Mouse (Mus musculus): ENCODE results near the gene Gpr179.

Gpr179 gene

DNA sequence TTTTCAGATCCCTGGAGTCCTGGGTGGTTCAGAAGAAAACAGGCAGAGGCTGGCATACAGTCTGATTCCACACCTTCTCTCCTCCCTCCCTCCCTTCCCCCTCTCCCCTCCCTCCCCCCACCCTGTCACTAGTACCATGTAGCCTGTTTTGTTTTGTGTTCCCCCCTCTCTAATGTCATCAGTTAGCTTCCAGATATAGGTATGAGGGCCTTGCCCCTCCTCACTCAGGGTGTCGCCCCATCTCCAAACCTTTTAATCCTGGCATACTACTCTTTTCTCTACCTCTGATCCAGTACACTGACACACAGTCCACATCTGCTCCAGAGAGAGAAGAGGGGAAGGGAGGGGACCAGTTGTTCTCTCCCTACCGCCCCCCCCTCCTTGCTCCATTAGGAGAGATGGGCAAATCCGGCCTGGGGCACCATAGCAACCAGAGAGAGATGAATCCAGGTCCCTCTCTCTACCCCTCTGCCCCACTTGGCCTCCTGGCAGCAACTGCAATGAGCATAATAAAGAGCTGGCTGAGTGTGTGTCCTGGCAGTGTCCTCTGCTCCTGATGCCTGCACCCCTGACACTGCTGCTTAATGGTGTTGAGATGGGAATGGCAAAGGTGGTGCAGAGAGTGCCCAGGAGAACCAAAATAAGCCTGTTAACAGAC lies at the start of gene Gpr179:
Gene Gpr179 (minus strand): TSS at position 51 of the 658 bp plus-strand sequence.
- DNase-seq (ENCODE audit: low spot score in 2 of 2) = no peak

GRCm38 (mm10) chr11:97401082-97401481 lies 49.2 kb upstream of the Gpr179 start:
- DNase-seq (ENCODE audit: low spot score in 2 of 2) = no peak

GRCm38 (mm10) chr11:97399958-97400710 lies 48.3 kb upstream of the Gpr179 start:
- DNase-seq (ENCODE audit: low spot score in 2 of 2) = peak; percentile 80

DNA sequence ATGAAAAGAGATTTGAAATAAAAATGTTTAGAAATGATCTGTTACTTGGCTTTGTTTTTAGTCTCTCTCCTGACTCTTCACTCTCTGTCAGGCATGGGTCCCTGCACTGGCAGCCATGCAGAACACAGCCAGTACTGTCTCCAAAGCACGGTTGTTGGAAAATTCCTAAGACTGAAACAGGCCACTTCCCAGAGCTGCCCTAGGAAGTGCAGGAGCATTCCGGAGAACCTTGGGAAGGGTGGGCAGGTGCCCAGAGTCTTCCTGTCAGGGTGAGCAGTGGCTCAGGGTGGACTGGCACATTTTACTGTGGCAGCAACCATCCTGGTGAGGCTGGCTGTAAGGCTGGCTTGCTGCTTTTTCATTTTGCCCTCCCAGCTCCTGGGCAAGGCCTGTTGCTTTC lies 46.6 kb upstream of the Gpr179 start:
- no peak for DNase-seq (ENCODE audit: low spot score in 2 of 2)

- DNase-seq (ENCODE audit: low spot score in 2 of 2) = no peak
Observed at GRCm38 (mm10) chr11:97394146-97394545, 42.3 kb upstream of the Gpr179 start.

GRCm38 (mm10) chr11:97393658-97394057 lies 41.8 kb upstream of the Gpr179 start:
- DNase-seq (ENCODE audit: low spot score in 2 of 2) = no peak

DNA sequence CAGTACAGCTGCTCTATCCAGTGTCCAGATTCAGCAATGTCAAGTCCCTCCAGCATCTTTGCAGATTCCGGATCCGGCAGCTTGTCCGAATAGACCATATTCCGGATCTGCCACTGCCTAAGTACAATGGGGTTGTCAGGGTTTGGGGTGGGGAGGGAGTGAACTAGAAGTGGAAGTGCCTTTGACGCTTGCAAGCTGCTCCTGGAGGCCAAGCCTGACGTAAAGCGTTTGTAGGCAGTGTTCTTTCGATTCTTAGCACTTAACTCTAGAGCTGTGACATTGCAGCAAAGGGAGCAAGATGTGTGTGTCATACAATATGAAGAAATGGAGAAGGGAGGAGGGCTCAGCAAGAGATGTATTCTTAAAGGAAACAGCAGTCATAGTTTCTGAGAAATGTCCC lies 37.2 kb upstream of the Gpr179 start:
- DNase-seq (ENCODE audit: low spot score in 2 of 2) = no peak

- no peak for DNase-seq (ENCODE audit: low spot score in 2 of 2)
Observed at GRCm38 (mm10) chr11:97387811-97388210, 35.9 kb upstream of the Gpr179 start.

GRCm38 (mm10) chr11:97383764-97384163 lies 31.9 kb upstream of the Gpr179 start:
- no peak for DNase-seq (ENCODE audit: low spot score in 2 of 2)

DNA sequence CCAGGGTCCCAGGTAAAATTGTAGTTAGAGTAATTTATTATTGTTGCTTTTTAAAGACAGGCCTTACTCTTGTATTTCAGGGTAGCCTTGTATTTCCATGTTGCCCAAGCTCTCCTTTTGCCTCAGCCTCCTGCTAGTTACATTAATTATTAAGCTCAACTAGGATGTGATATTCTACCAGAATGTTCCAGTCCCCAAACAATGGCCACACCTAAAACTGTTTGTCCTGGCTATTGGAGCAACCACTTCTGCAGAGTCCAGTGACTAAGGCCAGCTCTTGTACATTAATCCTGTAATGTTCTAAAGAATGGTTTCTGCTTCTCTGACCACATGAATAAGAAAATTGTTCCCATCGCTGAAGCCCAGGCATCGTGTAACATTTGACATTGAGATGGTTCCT lies 31.1 kb upstream of the Gpr179 start:
- DNase-seq (ENCODE audit: low spot score in 2 of 2) = no peak

DNA sequence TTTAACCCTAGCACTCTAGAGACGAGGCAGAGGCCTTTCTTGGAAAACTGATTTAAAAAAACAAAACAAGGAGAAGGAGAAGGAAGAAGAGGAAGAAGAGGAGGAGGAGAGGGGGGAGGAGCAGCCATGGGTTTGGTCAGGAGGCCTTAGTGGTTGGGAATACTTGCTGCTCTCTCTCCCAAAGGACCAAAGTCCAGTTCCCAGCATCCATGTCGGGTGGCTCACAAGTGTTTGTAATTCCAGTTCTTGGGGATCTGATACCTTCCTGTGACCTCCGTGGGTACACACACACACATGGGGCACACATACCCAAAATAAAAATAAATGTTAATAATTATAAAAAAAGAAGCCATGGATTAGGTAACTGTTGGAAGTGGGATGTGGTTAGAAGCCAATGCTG lies 28.2 kb upstream of the Gpr179 start:
- DNase-seq (ENCODE audit: low spot score in 2 of 2) = no peak

DNA sequence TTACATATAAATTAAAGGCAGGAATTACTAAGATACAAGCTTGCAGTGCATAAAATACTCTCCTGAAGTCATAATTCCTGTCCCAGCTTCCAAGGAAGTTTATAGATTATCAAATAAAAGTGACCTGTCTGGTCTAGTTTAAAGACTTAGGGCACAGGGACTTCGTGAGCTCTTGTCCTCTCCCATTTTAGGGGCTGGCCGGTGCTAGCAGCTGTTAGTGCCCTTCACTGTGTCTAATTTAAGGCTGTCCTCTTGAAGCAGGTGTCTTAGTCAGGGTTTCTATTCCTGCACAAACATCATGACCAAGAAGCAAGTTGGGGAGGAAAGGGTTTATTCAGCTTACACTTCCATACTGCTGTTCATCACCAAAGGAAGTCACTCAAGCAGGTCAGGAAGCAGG lies 21.5 kb upstream of the Gpr179 start:
- no peak for DNase-seq (ENCODE audit: low spot score in 2 of 2)

GRCm38 (mm10) chr11:97372159-97372864 lies 20.4 kb upstream of the Gpr179 start:
- no peak for DNase-seq (ENCODE audit: low spot score in 2 of 2)

DNA sequence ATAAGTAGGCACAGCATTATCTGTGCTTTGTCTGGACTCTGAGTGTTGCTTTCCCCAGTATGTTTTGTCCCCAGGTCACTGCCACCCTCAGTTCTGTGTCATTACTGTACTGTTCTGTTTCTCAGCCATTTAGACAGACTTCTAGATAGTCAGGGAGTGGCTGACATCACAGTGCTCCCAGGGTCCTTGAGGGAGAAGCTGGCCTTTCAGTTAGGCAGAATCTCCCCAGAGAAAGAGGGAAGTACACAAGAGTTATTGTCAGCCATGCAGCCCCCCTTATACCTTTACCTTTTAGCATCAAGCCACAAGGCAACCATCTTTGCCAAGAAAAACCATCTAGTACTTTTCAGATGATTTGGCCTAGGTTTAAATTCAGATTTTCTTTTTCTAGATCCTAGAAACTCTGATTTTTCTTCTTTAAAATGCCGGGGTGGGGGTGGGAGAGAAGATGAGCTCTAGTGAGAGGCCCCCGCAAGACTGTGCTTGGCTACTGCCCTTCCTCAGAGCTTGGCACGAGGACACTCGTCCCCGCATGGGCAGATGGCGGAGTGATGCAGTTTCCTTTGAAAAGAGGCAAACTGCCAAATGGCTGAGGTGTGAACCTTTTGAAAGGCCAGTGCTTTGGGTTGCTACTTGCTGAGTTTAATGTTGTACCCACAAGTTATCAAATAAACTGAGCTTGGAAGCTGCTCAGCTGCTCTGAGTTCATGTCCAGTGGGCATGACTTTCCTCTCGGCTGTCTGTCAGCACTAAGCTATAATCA lies 18.6 kb upstream of the Gpr179 start:
- no peak for DNase-seq (ENCODE audit: low spot score in 2 of 2)

- no peak for DNase-seq (ENCODE audit: low spot score in 2 of 2)
Observed at GRCm38 (mm10) chr11:97368501-97368900, 16.6 kb upstream of the Gpr179 start.

DNA sequence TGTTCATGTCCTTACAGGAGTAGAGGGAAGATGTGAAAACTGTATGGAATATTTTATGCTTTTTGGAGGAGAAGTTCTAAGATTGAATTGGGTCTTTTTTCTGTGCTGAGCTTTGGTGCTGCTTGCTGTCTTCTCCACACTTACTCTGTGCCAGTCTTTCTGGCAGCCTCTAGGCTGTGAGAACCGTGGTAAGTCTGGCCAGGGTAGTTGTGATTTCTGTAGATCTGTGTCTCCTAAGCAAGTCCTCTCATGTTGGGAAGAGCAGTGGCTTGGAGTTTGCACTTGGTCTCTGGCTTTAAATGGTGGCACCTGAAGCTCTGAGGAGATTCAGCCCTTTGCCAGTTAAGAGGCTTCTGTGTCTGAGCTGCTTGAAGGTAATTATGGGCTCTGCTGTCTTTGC lies 13.7 kb upstream of the Gpr179 start:
- no peak for DNase-seq (ENCODE audit: low spot score in 2 of 2)

- no peak for DNase-seq (ENCODE audit: low spot score in 2 of 2)
Observed at GRCm38 (mm10) chr11:97363644-97363995, 11.7 kb upstream of the Gpr179 start.

DNA sequence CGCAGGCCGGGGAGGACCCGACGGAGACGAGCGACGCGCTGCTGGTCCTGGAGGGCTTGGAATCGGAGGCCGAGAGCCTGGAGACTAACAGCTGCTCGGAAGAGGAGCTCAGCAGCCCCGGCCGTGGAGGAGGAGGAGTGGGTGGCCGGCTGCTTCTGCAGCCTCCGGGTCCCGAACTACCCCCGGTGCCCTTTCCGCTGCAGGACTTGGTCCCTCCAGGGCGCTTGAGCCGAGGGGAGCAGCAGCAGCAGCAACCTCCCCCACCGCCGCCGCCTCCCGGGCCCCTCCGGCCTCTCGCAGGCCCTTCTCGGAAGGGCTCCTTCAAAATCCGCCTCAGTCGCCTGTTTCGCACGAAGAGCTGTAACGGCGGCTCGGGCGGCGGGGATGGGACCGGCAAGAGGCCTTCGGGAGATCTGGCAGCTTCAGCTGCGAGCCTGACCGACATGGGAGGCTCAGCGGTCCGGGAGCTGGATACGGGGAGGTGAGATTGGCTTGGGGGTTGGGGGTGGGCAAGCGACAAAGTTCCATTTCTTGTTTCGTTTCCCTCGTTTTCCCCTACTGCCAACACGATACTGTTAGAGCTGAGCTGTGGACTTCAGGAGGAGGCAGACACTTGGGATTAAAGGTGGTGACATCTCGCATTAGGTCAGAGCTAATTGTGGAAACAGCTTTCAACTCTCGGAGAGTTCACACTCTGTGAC lies 11.2 kb upstream of the Gpr179 start:
- DNase-seq (ENCODE audit: low spot score in 2 of 2) = peak; percentile 33 to 41

GRCm38 (mm10) chr11:97362649-97362942 lies 10.7 kb upstream of the Gpr179 start:
- DNase-seq (ENCODE audit: low spot score in 2 of 2) = peak; percentile 19 to 47

DNA sequence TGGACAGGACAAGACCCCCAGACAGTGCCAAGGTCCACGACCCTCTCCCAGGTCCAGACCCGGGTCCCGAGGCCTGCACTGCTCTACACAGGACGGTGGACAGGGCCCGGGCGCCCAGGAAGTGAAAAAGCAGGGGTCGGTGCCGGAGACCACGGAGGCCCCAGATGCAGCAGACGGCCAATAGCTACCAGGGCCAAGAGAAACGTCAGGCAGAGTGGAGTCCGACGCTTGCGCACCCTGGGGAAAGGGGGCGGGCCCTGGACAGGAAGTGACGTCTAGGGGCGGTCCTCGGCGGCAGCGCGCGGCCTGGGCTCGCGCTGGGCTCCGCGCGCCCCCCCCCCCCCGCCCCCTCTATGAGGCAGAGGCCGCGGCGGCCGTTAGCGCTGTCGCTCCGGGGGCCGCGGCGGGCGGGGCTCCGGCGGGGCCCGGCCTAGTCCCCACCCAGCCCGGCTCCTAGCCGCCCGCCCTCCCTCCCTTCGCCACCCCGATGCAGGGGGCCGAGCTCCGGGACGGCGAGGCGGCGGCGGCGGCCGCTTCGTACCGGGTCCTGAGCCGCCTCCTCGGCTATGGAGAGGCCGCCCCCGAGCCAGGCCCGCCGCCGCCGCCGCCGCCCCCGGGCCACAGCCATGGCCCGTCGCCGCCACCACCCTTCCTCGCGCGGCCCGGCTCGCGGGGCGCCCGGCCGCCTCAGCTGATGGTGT lies 10.2 kb upstream of the Gpr179 start, which contains the start of gene Socs7:
Gene Socs7 (plus strand): TSS at position 604 of the 701 bp plus-strand sequence.
- DNase-seq (ENCODE audit: low spot score in 2 of 2) = peak; percentile 92 to 93

DNA sequence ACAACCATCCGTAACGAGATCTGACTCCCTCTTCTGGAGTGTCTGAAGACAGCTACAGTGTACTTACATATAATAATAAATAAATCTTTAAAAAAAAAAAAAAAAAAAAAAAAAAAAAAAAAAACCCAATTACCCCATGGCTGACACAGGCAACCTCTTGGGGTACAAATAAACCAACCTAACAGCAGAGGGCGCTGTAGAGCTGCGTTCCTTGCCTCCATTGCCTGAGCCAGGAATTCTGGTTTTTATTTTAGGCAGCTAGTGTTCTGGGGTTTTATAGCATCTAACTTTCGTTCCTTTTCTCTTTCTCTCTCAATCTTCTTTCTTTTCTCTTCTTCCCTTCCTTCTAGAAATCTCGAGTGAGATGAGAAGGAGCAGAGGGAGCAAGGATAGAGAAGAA lies 5.8 kb upstream of the Gpr179 start:
- peak; percentile 44 to 74 for DNase-seq (ENCODE audit: low spot score in 2 of 2)

Measured in heart, adult 9 months (tissue).